Mouse (Mus musculus) kidney, embryonic 15.5 days (tissue): ENCODE results near the gene Eif3f. TPM values are rescaled to one million over a fixed set of nuclear protein-coding genes. Genes with fewer than 3 reads are reported as not detected.

Source experiments
- ATAC-seq: fragments of 200-750 bp; cut with Nextera tagmentation; replicated peaks from 2 replicates; pipeline ENCODE4 v1.8.0; 2017; ENCODE audit warnings: moderate TSS enrichment; ENCODE audit not compliant: low FRiP score
- H3K27ac ChIP-seq: fragments of 300-500 bp; sonication (generic); 2 replicates; pipeline ENCODE4 v1.5.1; 2015; ENCODE audit warnings: mild to moderate bottlenecking, inconsistent platforms
- H3K27me3 ChIP-seq: fragments of 300-500 bp; sonication (generic); 2 replicates; pipeline ENCODE4 v1.6.1; 2015; ENCODE audit warnings: inconsistent platforms
- H3K36me3 ChIP-seq: fragments of 300-500 bp; sonication (generic); 2 replicates; pipeline ENCODE4 v1.6.1; 2015; ENCODE audit warnings: inconsistent platforms
- H3K4me1 ChIP-seq: fragments of 300-500 bp; sonication (generic); 2 replicates; pipeline ENCODE4 v1.6.1; 2015; ENCODE audit warnings: inconsistent platforms
- H3K4me2 ChIP-seq: fragments of 300-500 bp; sonication (generic); 2 replicates; pipeline ENCODE4 v1.6.1; 2015; ENCODE audit warnings: moderate library complexity, mild to moderate bottlenecking, inconsistent platforms
- H3K4me3 ChIP-seq: fragments of 300-500 bp; sonication (generic); replicated peaks from 2 replicates; pipeline ENCODE4 v1.5.1; 2015; ENCODE audit warnings: mild to moderate bottlenecking, inconsistent platforms
- H3K9ac ChIP-seq: fragments of 300-500 bp; sonication (generic); 2 replicates; pipeline ENCODE4 v1.6.1; 2015; ENCODE audit warnings: mild to moderate bottlenecking, inconsistent platforms
- H3K9me3 ChIP-seq: fragments of 300-500 bp; sonication (generic); replicated peaks from 2 replicates; pipeline ENCODE4 v1.6.1; 2016; ENCODE audit warnings: inconsistent platforms
- WGBS: fragments of 180-500 bp; shearing (Covaris S2); methylation state at CpG from one replicate; pipeline ENCODE4 v1.1.7; 2015; ENCODE audit warnings: mixed read lengths; 5-methylcytosine and 5-hydroxymethylcytosine counted together
- polyA plus RNA-seq: library from polyadenylated mRNA; unstranded; fragments of >200 nt; fragmentation: Nextera tagmentation; extraction: Ambion mirVana; gene quantifications from 2 replicates; pipeline ENCODE4 v1.2.1, GENCODE M21; 2015

The Eif3f gene
- polyA plus RNA-seq, 1 experiment from 2014 or later = 86.6 TPM

- 3% methylated on average over 2 of the region's 2 CpGs for WGBS
- H3K4me3 ChIP-seq = no peak overlapping the region
- H3K4me1 ChIP-seq = no peaks in the 10 kb centered on the region
- no peak overlapping the region for H3K4me2 ChIP-seq
- no peak overlapping the region for H3K9ac ChIP-seq
- ATAC-seq = no peak
- no peak overlapping the region for H3K27ac ChIP-seq
- no peaks in the 10 kb centered on the region for H3K9me3 ChIP-seq
- H3K36me3 ChIP-seq = peaks cover 68% of the 10 kb centered on the region
- no peaks in the 10 kb centered on the region for H3K27me3 ChIP-seq
These were observed 9.8 kb downstream of the Eif3f start for GRCm38 (mm10) chr7:108944002-108944401.

- Histone ChIP-seq H3K9me3 (no peaks in the 10 kb centered on the region), H3K27me3 (peaks cover 45% of the 10 kb centered on the region), H3K4me2 (no peak overlapping the region), H3K27ac (no peak overlapping the region), H3K9ac (no peak overlapping the region), H3K4me3 (no peak overlapping the region), H3K4me1 (peaks cover 14% of the 10 kb centered on the region), H3K36me3 (peaks cover 24% of the 10 kb centered on the region)
- no peak for ATAC-seq
These were observed 14.4 kb downstream of the Eif3f start for GRCm38 (mm10) chr7:108948611-108949010.

GRCm38 (mm10) chr7:108949301-108949700, 15.1 kb downstream of the Eif3f start:
- H3K9ac ChIP-seq = no peak overlapping the region
- no peak overlapping the region for H3K4me2 ChIP-seq
- peaks cover 17% of the 10 kb centered on the region for H3K36me3 ChIP-seq
- H3K27me3 ChIP-seq = peaks cover 47% of the 10 kb centered on the region
- no peak overlapping the region for H3K27ac ChIP-seq
- WGBS = 47% methylated on average over 2 of the region's 2 CpGs
- H3K4me1 ChIP-seq = peaks cover 14% of the 10 kb centered on the region
- H3K4me3 ChIP-seq = no peak overlapping the region
- no peak for ATAC-seq
- no peaks in the 10 kb centered on the region for H3K9me3 ChIP-seq

GRCm38 (mm10) chr7:108950312-108950761, 16.1 kb downstream of the Eif3f start, which contains the start of gene Tub:
Gene Tub (plus strand): TSS chr7:108950338.
- Histone ChIP-seq H3K4me3 (peak within 1 kb of the TSS; percentile 55), H3K9ac (peak within 1 kb of the TSS; percentile 35), H3K4me2 (peak within 1 kb of the TSS; percentile 98), H3K27me3 (peaks cover 47% of the 10 kb centered on the region), H3K36me3 (peaks cover 9% of the 10 kb centered on the region; the same call in 1 of the 2 replicates), H3K9me3 (no peaks in the 10 kb centered on the region), H3K27ac (no peak within 1 kb of the TSS), H3K4me1 (peaks cover 14% of the 10 kb centered on the region)
- 0 out of 2 replicates have a peak, but pooled peaks have one; percentile 63 for ATAC-seq
- whole genome bisulfite sequencing = under 1% methylated on average over 44 of the region's 44 CpGs

- H3K4me1 ChIP-seq = peaks cover 14% of the 10 kb centered on the region
- under 1% methylated on average over 52 of the region's 52 CpGs for WGBS
- H3K36me3 ChIP-seq = peaks cover 5% of the 10 kb centered on the region; the same call in 1 of the 2 replicates
- H3K9me3 ChIP-seq = no peaks in the 10 kb centered on the region
- peak overlapping the region; percentile 98 for H3K4me2 ChIP-seq
- H3K4me3 ChIP-seq = peak overlapping the region; percentile 55
- peak; percentile 22; the same call in 1 of the 2 replicates for ATAC-seq
- no peak overlapping the region for H3K27ac ChIP-seq
- peak overlapping the region; percentile 35 for H3K9ac ChIP-seq
- H3K27me3 ChIP-seq = peaks cover 47% of the 10 kb centered on the region
These were observed 16.6 kb downstream of the Eif3f start for GRCm38 (mm10) chr7:108950762-108951331.

- WGBS = 71% methylated on average over 6 of the region's 6 CpGs
- Histone ChIP-seq H3K9ac (no peak overlapping the region), H3K36me3 (no peaks in the 10 kb centered on the region), H3K27ac (no peak overlapping the region), H3K4me2 (no peak overlapping the region), H3K4me3 (no peak overlapping the region), H3K9me3 (no peaks in the 10 kb centered on the region), H3K4me1 (peaks cover 14% of the 10 kb centered on the region), H3K27me3 (peaks cover 47% of the 10 kb centered on the region)
- ATAC-seq = no peak
These were observed 18.6 kb downstream of the Eif3f start for GRCm38 (mm10) chr7:108952801-108953200.

- Histone ChIP-seq H3K27me3 (peaks cover 45% of the 10 kb centered on the region), H3K27ac (no peak overlapping the region), H3K4me1 (peaks cover 14% of the 10 kb centered on the region), H3K4me3 (no peak overlapping the region), H3K9ac (no peak overlapping the region), H3K36me3 (no peaks in the 10 kb centered on the region), H3K4me2 (no peak overlapping the region), H3K9me3 (no peaks in the 10 kb centered on the region)
- WGBS = 60% methylated on average over 4 of the region's 4 CpGs
- ATAC-seq = no peak
These were observed 20.0 kb downstream of the Eif3f start for GRCm38 (mm10) chr7:108954185-108954584.

GRCm38 (mm10) chr7:108957734-108958133, 23.5 kb downstream of the Eif3f start:
- Histone ChIP-seq H3K4me2 (no peak overlapping the region), H3K27ac (no peak overlapping the region), H3K4me3 (no peak overlapping the region), H3K4me1 (no peaks in the 10 kb centered on the region), H3K9ac (no peak overlapping the region), H3K36me3 (no peaks in the 10 kb centered on the region), H3K9me3 (no peaks in the 10 kb centered on the region), H3K27me3 (peaks cover 11% of the 10 kb centered on the region)
- WGBS = 79% methylated on average over 2 of the region's 2 CpGs
- ATAC-seq = no peak

- Histone ChIP-seq H3K27ac (no peak overlapping the region), H3K4me3 (no peak overlapping the region), H3K27me3 (no peaks in the 10 kb centered on the region), H3K4me1 (no peaks in the 10 kb centered on the region), H3K4me2 (no peak overlapping the region), H3K9ac (no peak overlapping the region), H3K36me3 (no peaks in the 10 kb centered on the region), H3K9me3 (no peaks in the 10 kb centered on the region)
- no peak for ATAC-seq
- WGBS = 45% methylated on average over 2 of the region's 2 CpGs
These were observed 31.8 kb downstream of the Eif3f start for GRCm38 (mm10) chr7:108965968-108966367.

GRCm38 (mm10) chr7:108966742-108967362, 32.6 kb downstream of the Eif3f start:
- H3K4me3 ChIP-seq = no peak overlapping the region
- H3K9me3 ChIP-seq = no peaks in the 10 kb centered on the region
- peak; percentile 76 for ATAC-seq
- no peaks in the 10 kb centered on the region for H3K27me3 ChIP-seq
- 34% methylated on average over 7 of the region's 7 CpGs for WGBS
- no peaks in the 10 kb centered on the region for H3K4me1 ChIP-seq
- H3K9ac ChIP-seq = no peak overlapping the region
- H3K27ac ChIP-seq = no peak overlapping the region
- H3K36me3 ChIP-seq = no peaks in the 10 kb centered on the region
- no peak overlapping the region for H3K4me2 ChIP-seq

- no peaks in the 10 kb centered on the region for H3K9me3 ChIP-seq
- no peaks in the 10 kb centered on the region for H3K27me3 ChIP-seq
- no peak; the same call in 1 of the 2 replicates for ATAC-seq
- H3K36me3 ChIP-seq = no peaks in the 10 kb centered on the region
- H3K4me3 ChIP-seq = no peak overlapping the region
- H3K4me1 ChIP-seq = no peaks in the 10 kb centered on the region
- no peak overlapping the region for H3K4me2 ChIP-seq
- 15% methylated on average over 6 of the region's 6 CpGs for WGBS
- H3K9ac ChIP-seq = no peak overlapping the region
- H3K27ac ChIP-seq = no peak overlapping the region
These were observed 34.0 kb downstream of the Eif3f start for GRCm38 (mm10) chr7:108968201-108968600.

- H3K36me3 ChIP-seq = no peaks in the 10 kb centered on the region
- whole genome bisulfite sequencing = 71% methylated on average over 6 of the region's 6 CpGs
- H3K4me2 ChIP-seq = no peak overlapping the region
- ATAC-seq = no peak
- no peak overlapping the region for H3K27ac ChIP-seq
- no peaks in the 10 kb centered on the region for H3K27me3 ChIP-seq
- no peaks in the 10 kb centered on the region for H3K9me3 ChIP-seq
- H3K4me3 ChIP-seq = no peak overlapping the region
- H3K4me1 ChIP-seq = no peaks in the 10 kb centered on the region
- H3K9ac ChIP-seq = no peak overlapping the region
These were observed 38.1 kb downstream of the Eif3f start for GRCm38 (mm10) chr7:108972273-108972672.
